Mouse (Mus musculus): ENCODE data around the gene Foxo6. TPM values are rescaled to one million over a fixed set of nuclear protein-coding genes. Genes with fewer than 3 reads are reported as not detected.

Gene Foxo6
- polyA plus RNA-seq, 1 experiment: not detected

GRCm38 (mm10) chr4:120285730-120286129, 1.4 kb downstream of the Foxo6 start:
- TF ChIP-seq CTCF (IDR thresholded peaks at IDR 0.05; ENCODE audit: borderline replicate concordance, insufficient read depth, low read length): no peak
- TF ChIP-seq POLR2A (IDR thresholded peaks at IDR 0.05; ENCODE audit: low read depth, low read length): no peak
- Histone ChIP-seq H3K27ac (ENCODE audit: insufficient read depth, low read length) (no peak overlapping the region), H3K4me3 (ENCODE audit: insufficient read depth, low read length) (no peak overlapping the region), H3K4me1 (ENCODE audit: control insufficient read depth, insufficient read depth, low read length) (no peaks in the 10 kb centered on the region)

GRCm38 (mm10) chr4:120285223-120285622, 1.9 kb downstream of the Foxo6 start:
- H3K27ac ChIP-seq (ENCODE audit: insufficient read depth, low read length): no peak overlapping the region
- H3K4me1 ChIP-seq (ENCODE audit: control insufficient read depth, insufficient read depth, low read length): no peaks in the 10 kb centered on the region
- TF ChIP-seq CTCF (IDR thresholded peaks at IDR 0.05; ENCODE audit: borderline replicate concordance, insufficient read depth, low read length) (no peak), POLR2A (IDR thresholded peaks at IDR 0.05; ENCODE audit: low read depth, low read length) (no peak)
- H3K4me3 ChIP-seq (ENCODE audit: insufficient read depth, low read length): no peak overlapping the region

GRCm38 (mm10) chr4:120284187-120284586, 3.0 kb downstream of the Foxo6 start:
- Histone ChIP-seq H3K4me3 (ENCODE audit: insufficient read depth, low read length) (no peak overlapping the region), H3K27ac (ENCODE audit: insufficient read depth, low read length) (no peak overlapping the region), H3K4me1 (ENCODE audit: control insufficient read depth, insufficient read depth, low read length) (no peaks in the 10 kb centered on the region)
- TF ChIP-seq CTCF (IDR thresholded peaks at IDR 0.05; ENCODE audit: borderline replicate concordance, insufficient read depth, low read length): no peak
- no peak for TF ChIP-seq POLR2A (IDR thresholded peaks at IDR 0.05; ENCODE audit: low read depth, low read length)

- H3K27ac ChIP-seq (ENCODE audit: insufficient read depth, low read length): no peak overlapping the region
- no peak overlapping the region for H3K4me3 ChIP-seq (ENCODE audit: insufficient read depth, low read length)
- TF ChIP-seq POLR2A (IDR thresholded peaks at IDR 0.05; ENCODE audit: low read depth, low read length) (no peak), CTCF (IDR thresholded peaks at IDR 0.05; ENCODE audit: borderline replicate concordance, insufficient read depth, low read length) (no peak)
- H3K4me1 ChIP-seq (ENCODE audit: control insufficient read depth, insufficient read depth, low read length): no peaks in the 10 kb centered on the region
These were observed 4.0 kb downstream of the Foxo6 start for GRCm38 (mm10) chr4:120283141-120283540.

GRCm38 (mm10) chr4:120282568-120283091, 4.5 kb downstream of the Foxo6 start:
- no peak overlapping the region for H3K27ac ChIP-seq (ENCODE audit: insufficient read depth, low read length)
- no peak overlapping the region for H3K4me3 ChIP-seq (ENCODE audit: insufficient read depth, low read length)
- H3K4me1 ChIP-seq (ENCODE audit: control insufficient read depth, insufficient read depth, low read length): no peaks in the 10 kb centered on the region
- TF ChIP-seq POLR2A (IDR thresholded peaks at IDR 0.05; ENCODE audit: low read depth, low read length) (no peak), CTCF (IDR thresholded peaks at IDR 0.05; ENCODE audit: borderline replicate concordance, insufficient read depth, low read length) (no peak)

GRCm38 (mm10) chr4:120281011-120281410, 6.1 kb downstream of the Foxo6 start:
- H3K27ac ChIP-seq (ENCODE audit: insufficient read depth, low read length): no peak overlapping the region
- no peaks in the 10 kb centered on the region for H3K4me1 ChIP-seq (ENCODE audit: control insufficient read depth, insufficient read depth, low read length)
- TF ChIP-seq POLR2A (IDR thresholded peaks at IDR 0.05; ENCODE audit: low read depth, low read length) (no peak), CTCF (IDR thresholded peaks at IDR 0.05; ENCODE audit: borderline replicate concordance, insufficient read depth, low read length) (no peak)
- no peak overlapping the region for H3K4me3 ChIP-seq (ENCODE audit: insufficient read depth, low read length)

GRCm38 (mm10) chr4:120280432-120280831, 6.7 kb downstream of the Foxo6 start:
- TF ChIP-seq CTCF (IDR thresholded peaks at IDR 0.05; ENCODE audit: borderline replicate concordance, insufficient read depth, low read length) (no peak), POLR2A (IDR thresholded peaks at IDR 0.05; ENCODE audit: low read depth, low read length) (no peak)
- no peak overlapping the region for H3K4me3 ChIP-seq (ENCODE audit: insufficient read depth, low read length)

GRCm38 (mm10) chr4:120277255-120277928, 9.8 kb downstream of the Foxo6 start:
- Histone ChIP-seq H3K27ac (ENCODE audit: insufficient read depth, low read length) (no peak overlapping the region), H3K4me3 (ENCODE audit: insufficient read depth, low read length) (no peak overlapping the region)
- TF ChIP-seq POLR2A (IDR thresholded peaks at IDR 0.05; ENCODE audit: low read depth, low read length): no peak
- no peak for TF ChIP-seq CTCF (IDR thresholded peaks at IDR 0.05; ENCODE audit: borderline replicate concordance, insufficient read depth, low read length)

More at GRCm38 (mm10) chr4:120280432-120280831, 6.7 kb downstream of the Foxo6 start:
- H3K27ac ChIP-seq (ENCODE audit: insufficient read depth, low read length): no peak overlapping the region
- no peaks in the 10 kb centered on the region for H3K4me1 ChIP-seq (ENCODE audit: control insufficient read depth, insufficient read depth, low read length)

GRCm38 (mm10) chr4:120275487-120275886, 11.7 kb downstream of the Foxo6 start:
- Histone ChIP-seq H3K4me3 (ENCODE audit: insufficient read depth, low read length) (no peak overlapping the region), H3K4me1 (ENCODE audit: control insufficient read depth, insufficient read depth, low read length) (no peaks in the 10 kb centered on the region), H3K27ac (ENCODE audit: insufficient read depth, low read length) (no peak overlapping the region)
- TF ChIP-seq CTCF (IDR thresholded peaks at IDR 0.05; ENCODE audit: borderline replicate concordance, insufficient read depth, low read length): no peak
- no peak for TF ChIP-seq POLR2A (IDR thresholded peaks at IDR 0.05; ENCODE audit: low read depth, low read length)

More at GRCm38 (mm10) chr4:120277255-120277928, 9.8 kb downstream of the Foxo6 start:
- H3K4me1 ChIP-seq (ENCODE audit: control insufficient read depth, insufficient read depth, low read length): no peaks in the 10 kb centered on the region

- no peak overlapping the region for H3K27ac ChIP-seq (ENCODE audit: insufficient read depth, low read length)
- TF ChIP-seq POLR2A (IDR thresholded peaks at IDR 0.05; ENCODE audit: low read depth, low read length) (no peak), CTCF (IDR thresholded peaks at IDR 0.05; ENCODE audit: borderline replicate concordance, insufficient read depth, low read length) (no peak)
- no peaks in the 10 kb centered on the region for H3K4me1 ChIP-seq (ENCODE audit: control insufficient read depth, insufficient read depth, low read length)
- H3K4me3 ChIP-seq (ENCODE audit: insufficient read depth, low read length): no peak overlapping the region
These were observed 13.6 kb downstream of the Foxo6 start for GRCm38 (mm10) chr4:120273594-120273993.

Measured in embryonic fibroblast, embryonic 13.5 days (primary cell).